Mouse (Mus musculus) adrenal gland, postnatal 36 days (tissue): ENCODE results near the gene Pcif1. TPM values are rescaled to one million over a fixed set of nuclear protein-coding genes. Genes with fewer than 3 reads are reported as not detected.
"Not testable (repeated sequence)": the region's sequence is repeated elsewhere in the genome, so short reads cannot be mapped to it uniquely, and the experiment has no call there.

Experiments used
- DNase-seq, 2 experiments: peaks; one replicate each; pipeline ENCODE4 v3.0.0; 2021; ENCODE audit warnings: mixed read lengths in 1 of 2
- total RNA-seq, 2 experiments: library from RNA; stranded (reverse); gene quantifications; 2 replicates each; pipeline ENCODE4 v1.2.3; 2021

Pcif1 gene
- total RNA-seq, 2 experiments from 2014 or later, result 45.4 to 53.9 TPM

DNA sequence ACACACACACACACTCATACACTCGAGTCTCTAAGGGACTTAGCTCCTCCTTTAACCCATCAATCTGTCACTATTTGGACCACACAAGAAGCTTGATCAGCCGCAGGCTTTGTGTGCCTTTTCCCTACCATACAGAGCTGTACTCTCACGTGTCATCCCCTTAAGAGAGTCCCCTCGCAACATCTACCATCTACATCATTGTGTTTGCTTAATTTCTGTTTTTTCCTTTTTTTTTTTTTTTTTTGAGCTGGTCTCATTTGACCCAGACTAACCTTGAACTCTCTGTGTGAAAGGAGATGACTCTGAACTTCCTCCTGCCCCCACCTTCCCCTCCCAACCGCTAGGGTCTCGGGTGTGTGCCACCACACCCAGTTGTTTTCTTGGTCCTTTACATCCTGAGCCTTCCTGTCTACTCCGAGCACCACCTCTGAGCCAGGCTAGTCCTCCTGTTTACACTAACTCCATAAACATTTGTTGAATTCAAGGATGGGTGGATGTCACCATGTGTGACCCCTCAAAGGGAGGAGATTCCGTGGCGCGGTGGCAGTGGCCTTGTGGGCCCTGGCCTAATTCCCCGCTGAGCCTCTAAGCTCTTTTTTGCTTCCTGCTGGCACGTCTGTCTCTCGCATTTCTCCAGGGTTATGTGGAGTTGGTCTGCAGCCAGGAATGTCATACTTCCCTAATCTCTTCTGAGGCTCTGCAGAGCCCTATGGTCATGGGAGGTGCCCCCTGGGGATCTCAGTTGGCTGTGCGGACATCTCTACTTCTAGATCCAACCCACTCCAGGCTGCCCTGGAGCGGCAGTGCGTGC, 12.2 kb upstream of the Pcif1 start:
- DNase-seq, result peak; percentile 73 to 84

DNA sequence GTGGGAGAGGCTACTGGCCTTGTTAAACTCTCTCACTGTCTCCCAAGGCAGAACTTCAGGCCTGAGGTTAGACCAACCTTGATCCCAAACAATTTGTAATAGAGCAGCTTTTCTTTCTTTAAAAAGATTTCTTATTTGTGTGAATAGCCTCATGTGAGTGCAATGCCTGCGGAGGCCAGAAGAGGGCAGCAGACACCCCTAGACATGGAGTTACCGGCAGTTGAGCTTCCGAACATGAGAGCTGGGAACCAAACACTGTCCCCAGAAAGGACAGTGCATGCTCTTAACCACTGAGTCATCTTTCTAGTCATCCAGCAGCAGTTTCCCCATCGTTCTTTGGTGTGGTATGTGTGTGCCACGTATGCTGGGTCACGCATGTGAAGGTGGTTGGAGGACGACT, 11.5 kb upstream of the Pcif1 start:
- no peak for DNase-seq

DNA sequence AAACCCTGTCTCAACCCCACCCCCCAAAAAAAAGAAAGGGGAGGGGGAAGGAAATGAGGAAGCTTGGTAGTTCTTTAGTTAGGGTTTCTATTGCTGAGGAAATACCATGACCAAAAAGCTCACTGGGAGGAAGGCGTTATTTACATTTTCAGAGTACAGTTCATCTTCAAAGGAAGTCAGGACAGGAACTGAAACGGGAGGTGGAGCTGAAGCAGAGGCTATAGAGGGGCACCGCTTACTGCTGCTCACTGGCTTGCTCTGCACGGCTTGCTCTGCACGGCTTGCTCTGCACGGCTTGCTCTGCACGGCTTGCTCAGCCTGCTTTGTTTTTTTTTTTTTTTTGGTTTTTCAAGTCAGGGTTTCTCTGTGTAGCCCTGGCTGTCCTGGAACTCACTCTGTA, 10.6 kb upstream of the Pcif1 start:
- DNase-seq, result no peak

DNA sequence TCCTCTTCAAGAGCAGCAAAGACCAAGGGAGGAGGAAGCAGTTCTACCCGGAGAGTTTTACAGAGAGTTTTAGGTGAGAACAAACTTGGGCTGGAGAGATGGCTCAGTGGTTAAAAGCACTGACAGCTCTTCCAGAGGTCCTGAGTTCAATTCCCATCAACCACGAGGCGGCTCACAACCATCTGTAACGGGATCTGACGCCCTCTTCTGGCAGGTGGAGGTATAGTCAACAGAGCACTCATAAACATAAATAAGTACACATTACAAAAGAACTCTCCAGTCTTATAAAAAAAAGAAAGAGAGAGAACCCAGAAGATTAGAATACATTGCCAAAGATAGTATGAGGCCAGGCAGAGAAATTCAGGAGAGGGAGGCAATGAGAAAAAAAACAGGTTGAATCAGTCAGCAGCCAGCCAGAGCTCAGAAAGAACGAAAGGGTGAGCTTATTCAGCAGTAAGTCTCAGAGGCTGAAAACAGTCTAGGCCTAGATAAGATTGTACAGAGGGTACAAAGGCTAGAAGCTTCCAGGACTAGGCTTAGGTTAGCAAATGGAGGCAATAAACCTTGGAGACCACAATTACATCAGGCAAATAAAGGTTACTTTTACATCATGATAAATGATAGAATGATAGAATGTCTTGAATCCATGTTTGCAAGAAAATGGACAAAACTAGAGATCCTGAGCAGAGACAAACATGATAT, 7.4 kb upstream of the Pcif1 start:
- no peak for DNase-seq

DNA sequence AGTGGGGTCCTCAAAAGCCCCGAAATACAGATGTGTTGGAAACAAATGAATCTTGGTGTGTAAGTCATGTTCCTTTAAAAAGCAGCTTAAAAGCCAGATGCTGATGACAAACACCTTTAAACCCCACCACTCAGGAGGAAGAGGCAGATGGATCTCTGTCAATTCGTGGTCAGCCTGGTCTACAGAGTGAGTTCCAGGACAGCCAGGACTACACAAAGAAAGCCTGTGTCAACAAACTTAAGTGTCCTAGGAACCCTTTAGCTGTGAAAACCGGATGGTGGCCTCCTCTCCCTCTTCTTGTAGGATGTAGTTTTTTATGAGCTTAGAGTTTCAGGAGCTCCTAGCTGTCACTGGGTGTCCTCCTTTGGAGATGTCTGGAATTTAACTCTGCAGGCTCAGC, 5.5 kb upstream of the Pcif1 start:
- no peak for DNase-seq

DNA sequence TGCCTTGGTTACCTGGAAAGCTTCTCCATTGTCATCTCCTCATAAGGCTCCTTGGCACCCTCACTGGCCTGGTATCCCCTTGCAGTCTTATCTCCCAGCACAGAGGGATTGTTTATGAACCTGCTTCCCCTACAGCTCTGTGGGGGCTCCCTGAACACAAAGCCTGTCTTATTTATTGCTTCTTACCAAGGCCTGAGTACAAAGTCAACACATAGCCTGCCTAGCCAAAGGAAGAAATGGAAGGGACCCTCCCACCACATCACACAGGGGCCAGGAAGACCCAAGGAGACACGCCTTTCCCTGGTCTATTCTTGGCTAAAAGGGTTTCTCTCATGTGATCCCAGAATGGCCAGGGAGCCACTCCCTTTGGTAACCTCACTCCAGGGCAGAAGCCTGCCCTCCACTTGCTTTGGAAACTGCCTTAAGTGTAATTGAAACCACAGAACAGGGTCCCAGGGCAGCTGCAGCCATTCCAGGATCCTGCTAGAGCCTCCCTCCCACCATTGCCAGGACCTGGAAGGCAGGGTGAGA, 4.8 kb upstream of the Pcif1 start:
- DNase-seq, result peak in 1 of 2 experiments; percentile 36

DNA sequence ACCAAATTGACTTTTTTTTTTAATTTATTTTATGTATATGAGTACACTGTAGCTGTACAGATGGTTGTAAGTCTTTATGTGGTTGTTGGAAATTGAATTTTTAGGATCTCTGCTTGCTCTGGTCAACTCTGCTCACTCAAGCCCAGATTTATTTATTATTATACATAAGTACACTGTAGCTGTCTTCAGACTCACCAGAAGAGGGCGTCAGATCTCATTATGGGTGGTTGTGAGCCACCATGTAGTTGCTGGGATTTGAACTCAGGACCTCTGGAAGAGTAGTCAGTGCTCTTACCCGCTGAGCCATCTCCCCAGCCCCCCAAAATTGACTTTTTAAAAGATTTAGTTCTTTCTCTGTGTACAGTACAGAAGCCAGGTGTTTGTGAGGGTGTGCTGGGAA, 3.5 kb upstream of the Pcif1 start:
- not testable (repeated sequence) for DNase-seq

DNA sequence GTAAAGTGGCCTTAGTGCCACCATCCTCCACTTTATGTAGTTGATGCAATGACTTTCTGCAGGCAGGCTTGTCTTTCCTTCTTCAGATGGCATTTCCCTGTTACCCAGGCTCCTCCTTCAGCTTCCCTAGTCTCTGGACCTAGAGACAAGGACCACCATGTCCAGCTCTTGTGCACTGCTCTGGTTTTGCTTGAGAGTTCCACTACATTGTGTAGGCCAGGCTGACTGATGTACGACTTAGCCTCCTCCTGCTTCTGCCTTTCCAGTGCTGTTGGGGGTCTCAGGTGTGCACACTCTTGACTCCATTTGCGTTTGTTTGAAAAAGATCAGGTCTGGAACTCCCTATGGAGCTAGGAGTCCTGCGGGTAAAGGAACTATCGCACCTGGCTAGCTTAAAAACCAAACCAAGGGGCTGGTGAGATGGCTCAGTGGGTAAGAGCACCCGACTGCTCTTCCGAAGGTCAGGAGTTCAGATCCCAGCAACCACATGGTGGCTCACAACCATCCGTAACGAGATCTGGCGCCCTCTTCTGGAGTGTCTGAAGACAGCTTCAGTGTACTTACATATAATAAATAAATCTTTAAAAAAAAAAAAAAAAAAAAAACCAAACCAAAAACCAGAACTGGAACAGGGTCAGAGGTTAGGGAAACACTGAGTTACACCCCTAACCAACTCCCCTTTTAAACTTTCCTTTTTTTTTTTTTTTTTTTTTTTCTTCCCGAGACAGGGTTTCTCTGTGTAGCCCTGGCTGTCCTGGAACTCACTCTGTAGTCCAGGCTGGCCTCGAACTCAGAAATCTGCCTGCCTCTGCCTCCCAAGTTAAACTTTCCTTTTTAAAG, 1.5 kb upstream of the Pcif1 start:
- not testable (repeated sequence) for DNase-seq

DNA sequence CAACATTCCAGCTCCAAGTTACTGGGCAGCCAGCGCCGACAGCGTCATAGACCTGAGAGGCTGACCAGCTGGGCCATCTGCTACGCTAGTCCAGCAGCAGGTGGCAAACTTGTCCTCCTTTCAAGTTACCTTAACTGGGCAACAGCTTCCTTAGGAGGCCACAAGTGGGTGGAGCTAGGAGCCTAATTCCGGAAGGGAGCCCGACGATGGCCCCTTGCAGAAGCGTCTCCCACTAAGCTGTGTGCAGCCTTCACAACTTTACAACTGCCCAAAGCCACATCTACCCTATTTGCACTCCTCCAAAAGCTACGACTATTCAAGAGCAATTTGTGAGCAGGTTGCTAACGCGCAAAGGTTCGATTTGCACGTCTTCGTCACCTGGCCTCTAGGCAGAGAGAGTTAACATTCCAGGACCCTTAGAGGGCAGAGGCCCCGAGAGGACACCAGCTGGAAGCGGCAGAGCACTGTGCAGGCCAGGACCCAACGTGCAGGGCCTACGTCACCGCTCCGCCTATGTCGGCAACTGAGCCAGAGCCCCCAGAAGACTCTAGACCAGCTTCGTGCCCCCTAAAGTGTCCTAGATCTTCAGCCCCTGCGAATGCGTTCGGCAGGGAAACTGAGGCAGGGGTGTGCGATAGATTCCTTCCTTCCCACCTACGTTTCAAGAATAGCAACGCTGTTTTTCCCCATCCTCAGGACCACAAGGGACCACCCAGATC, 436 bp upstream of the Pcif1 start:
- peak; percentile 54 to 73 for DNase-seq

DNA sequence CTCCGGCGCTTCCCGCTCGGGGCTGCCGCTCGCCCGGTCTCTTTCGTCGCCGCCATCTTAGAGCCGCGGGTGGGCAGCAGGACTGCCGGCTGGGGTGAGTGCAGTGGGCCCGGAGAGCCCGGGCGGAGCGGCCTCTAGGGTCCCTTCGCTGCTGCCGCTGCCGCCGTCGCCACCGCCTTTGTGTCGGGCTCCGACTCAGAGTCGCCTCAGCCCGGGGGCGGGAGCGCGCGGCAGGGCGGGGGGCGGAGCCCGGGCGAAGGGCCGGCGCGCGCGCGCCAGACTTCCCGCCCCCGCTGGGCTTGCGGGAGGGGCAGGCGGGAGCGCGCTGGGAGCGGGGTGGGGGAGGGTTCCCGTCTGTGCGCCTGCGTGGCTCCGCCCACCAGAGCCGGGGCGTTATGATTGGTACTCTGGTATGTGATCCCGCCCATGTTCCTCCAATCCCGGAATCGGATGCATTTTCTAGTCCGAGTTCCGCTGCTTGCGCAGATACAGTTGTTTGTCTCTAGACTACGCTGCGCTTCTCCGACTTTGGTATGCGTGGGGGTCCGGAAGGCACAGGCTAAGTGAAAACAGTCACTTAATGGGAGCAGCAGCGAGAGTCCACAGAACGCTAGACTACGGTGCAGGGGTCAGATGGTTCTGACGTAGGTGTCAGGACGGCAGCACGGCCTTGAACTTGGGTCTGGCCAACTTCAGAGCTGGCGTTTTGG, 619 bp downstream of the Pcif1 start:
- peak; percentile 94 to 96 for DNase-seq

DNA sequence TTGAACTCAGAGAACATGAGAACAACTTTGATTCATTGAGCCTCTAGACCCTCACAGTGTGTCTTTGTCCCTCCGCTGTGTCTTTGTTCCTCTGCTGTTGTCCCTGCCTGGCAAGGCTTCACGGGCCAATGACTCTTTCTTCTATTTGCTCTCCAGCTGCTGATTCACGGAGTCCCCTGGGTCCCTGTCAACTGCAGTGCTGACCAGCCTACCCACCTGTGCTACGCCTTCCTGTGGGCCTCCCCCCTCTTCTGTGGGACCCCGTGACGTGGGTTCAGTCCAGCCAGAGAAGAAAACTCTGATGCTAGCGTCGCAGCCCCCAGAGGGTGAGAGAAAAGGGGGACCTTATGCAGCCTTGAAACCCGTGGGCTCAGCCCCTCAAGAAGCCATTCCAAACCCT, 3.5 kb downstream of the Pcif1 start:
- DNase-seq, result no peak

DNA sequence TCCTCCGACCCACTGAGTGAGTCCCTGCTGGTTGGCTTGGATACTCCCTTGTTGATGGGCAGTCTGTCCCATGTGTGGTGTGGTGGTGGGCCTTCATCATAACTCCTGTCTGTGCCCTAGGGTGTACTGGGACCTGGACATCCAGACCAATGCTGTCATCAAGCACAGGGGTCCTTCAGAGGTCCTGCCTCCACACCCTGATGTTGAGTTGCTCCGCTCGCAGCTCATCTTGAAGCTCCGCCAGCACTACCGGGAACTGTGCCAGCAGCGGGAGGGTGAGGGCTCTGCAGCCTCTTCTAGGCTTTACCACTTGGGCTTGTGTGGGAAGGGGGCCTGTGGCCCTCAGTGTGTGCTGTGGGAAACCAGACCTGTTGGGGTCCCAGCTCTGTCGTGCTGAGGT, 6.7 kb downstream of the Pcif1 start:
- peak; percentile 84 to 88 for DNase-seq

DNA sequence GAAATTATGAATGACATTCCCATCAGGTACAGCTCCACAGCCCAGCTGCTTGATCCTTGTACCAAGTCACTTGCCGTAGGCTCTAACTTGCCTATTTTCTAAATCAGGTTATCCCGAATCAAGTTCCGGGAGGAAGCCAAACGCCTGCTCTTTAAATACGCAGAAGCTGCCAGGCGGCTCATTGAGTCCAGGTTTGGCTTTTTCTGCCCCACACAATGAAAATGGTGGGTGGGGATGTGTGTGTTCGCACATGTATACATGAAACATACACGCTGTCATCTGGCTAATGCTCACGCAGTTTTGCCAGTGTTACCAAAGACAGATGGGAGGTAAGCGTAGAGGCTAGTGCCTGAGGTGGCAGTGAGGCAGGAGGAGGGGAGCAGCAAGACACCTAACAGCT, 7.5 kb downstream of the Pcif1 start:
- DNase-seq, result no peak

DNA sequence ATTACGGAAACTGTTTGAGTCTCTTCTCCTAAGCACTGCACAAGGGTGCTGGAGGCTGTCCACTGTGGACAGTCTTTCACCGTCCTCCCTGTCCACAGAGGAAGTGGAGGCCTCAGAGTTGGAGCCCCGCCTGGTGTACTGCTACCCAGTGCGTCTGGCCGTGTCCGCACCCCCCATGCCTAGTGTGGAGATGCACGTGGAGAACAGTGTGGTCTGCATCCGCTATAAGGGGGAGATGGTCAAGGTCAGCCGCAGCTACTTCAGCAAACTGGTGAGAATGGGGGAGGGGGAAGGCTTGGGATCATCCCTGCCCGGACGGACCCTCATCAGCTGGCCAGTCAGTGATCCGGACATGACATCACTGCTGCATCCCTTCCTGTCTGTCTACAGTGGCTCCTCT, 9.9 kb downstream of the Pcif1 start:
- DNase-seq, result no peak

DNA sequence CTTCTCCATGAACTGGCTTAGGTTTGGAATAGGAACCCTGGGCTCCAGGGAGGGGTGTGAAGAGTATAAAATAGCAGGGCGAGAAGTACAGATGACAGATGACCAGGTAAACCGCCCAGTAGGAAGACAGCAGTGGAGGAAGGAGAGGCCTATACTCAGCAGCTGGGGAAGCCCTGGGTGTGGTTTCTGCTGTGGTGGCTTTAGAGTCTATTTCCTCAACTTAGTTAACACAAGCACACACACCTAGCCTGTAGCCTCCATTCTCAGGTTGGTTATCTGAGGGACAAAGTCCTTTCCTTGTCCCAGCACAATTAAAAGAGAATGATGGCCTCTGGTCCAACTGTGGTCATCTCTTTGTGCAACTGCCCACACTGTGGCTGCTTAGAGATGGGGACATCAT, 10.9 kb downstream of the Pcif1 start:
- DNase-seq, result no peak

DNA sequence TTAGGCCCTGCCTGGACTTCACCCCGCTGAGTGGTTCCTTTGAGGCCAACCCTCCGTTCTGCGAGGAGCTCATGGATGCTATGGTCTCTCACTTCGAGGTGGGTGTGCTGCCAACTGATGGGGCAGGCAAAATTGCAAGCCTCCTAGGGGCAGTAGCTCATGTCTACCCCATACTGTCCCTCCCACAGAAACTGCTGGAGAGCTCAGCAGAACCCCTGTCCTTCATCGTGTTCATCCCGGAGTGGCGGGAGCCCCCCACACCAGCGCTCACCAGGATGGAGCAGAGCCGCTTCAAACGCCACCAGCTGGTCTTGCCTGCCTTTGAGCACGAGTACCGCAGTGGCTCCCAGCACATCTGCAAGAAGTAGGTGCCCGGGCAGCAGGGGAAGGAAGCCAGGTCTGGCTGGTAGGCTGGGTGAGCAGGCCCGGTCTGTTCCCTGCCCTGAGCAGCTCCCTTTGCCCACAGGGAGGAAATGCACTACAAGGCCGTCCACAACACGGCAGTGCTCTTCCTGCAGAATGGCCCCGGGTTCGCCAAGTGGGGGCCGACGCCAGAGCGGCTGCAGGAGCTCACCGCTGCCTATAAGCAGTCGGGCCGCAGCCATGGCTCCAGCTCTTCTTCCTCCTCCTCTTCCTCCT, 11.4 kb downstream of the Pcif1 start:
- DNase-seq, result no peak

DNA sequence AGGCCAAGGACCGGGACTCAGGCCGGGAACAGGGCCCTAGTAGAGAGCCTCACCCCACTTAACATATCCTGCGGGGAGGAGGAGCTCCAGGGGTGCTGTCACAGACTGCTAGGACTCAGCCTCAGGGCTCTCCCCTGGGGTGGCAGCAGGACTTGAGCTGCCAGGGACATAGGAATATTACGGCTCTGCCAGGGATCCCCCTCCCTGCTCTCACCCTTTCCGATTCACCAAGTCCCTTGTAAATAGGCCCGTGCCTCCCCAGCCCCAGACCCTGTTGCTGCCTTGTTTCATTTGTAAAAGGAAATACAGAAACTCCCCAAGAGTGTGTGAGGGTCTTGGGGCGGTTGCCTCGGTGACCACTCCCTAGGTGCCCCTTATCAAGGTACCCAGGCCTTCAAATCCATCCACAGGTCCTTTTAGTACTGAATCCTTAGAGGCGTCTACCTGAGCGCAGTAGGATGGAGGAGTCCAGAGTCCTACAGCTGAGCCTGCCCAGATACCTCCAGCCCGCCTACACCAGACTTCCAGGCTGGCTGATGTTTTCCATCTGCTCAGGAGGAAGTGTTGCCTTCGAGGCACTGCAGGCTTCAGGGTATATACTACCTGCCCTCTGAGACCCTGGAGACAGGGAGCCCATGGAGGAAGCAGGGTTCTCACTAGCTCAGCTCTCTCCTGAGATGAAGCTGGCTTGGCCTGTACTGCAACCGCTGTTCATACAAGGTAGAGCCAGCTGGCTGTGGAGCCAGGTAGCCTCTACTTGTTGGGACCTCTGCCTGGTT, 12.1 kb downstream of the Pcif1 start:
- DNase-seq, result no peak

DNA sequence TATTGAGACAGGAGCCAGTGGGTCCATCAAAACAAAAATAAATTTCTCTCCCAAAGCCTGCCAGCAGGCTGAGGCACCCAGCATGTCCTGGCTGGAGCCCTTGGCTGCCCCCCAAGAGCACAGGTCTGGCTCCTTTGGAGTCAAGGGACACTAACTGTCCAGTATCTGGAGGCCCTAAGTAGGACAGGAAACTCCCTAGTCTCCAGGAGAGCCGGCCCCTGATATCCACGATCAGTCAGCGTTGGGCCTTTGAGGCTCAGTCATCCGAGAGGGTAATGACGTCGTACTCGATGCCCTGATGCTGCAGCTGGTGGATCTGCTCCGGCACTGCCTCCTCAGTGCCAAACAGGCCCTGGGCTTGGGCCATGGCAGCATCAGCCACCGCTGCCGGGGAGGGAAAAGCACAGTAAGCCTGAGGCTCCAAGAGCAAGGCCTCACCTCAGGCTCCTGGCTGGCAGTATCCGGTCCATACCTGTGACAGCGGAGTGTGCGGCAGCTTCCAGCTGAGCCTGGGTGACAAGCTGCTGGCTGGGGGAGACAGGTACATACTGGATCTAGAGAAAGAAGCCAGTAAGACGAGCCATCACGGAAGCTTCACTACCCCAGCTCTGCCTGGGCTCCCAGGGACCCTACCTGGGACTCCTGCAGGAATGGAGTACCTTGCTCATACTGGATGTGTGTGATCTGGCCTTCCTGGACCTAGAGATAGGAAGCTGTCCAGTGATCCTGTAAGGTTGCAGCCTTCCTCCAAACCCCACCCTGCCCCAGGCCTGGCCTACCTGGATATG, 13.0 kb downstream of the Pcif1 start:
- DNase-seq, result no peak

DNA sequence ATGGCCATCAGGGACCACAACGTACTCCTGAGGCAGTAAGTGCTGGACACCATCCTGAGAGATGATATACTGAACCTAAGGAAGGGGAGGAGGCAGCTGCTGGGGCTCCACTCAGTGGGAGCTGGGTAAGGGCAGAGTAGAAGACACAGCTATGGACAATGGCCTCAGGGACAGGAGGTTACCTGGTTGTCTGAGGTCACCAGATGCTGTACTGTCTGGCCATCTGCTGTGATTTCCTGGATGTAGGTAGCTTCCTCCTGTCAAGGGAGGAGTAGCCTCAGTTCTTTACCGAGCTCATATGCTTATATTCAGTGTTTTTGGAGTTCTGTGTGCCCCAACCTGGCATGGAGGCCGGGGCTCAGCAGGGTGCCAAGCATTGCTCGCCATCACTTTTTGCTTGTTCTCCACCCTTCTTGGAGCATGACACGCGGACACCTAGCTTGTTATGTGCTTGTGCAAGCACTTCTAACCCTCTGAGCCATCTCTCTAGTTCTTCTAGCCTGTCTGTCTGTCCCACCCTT, 13.7 kb downstream of the Pcif1 start:
- DNase-seq, result no peak
